Mouse (Mus musculus) kidney, postnatal 10 days (tissue): ENCODE measurements at regions not wholly inside any gene's neighbourhood (a gene's known extent, or its start where the extent isn't known, plus 50 kb on each side); places are given as distances from the start of the nearest gene placed in this dataset.
A peak's percentile ranks its signal among the peaks of the same experiment; 100 is the strongest.

Source experiments
- DNase-seq: peaks from one replicate; pipeline ENCODE4 v3.0.0; 2021; ENCODE audit warnings: mixed read lengths

DNA sequence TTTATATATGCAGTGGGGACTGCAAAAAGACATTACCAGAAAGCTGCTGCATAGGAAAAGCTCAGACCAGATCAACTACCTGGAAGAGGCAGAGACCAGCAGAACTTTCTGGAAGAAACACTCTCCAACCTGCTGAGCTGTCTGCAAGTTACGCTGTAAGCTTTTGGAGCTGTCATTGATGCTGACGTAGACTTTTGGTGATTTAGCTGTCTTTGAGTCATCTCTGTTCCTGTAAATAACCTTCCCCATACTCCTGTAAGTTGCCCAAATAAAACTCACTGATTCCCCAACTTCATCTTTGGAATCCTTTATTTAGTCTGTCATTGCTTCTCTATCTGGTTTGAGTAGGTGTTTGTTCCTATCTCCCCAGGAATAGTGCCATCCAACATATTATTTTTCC is 218.5 kb upstream of the Gbe1 start:
- no peak for DNase-seq

GRCm38 (mm10) chr16:70103791-70104378 is 209.9 kb upstream of the Gbe1 start:
- DNase-seq: peak; percentile 41

GRCm38 (mm10) chr16:70141466-70141865 is 172.3 kb upstream of the Gbe1 start:
- no peak for DNase-seq

- no peak for DNase-seq
Measured at GRCm38 (mm10) chr16:70147673-70148359, 165.9 kb upstream of the Gbe1 start.

DNA sequence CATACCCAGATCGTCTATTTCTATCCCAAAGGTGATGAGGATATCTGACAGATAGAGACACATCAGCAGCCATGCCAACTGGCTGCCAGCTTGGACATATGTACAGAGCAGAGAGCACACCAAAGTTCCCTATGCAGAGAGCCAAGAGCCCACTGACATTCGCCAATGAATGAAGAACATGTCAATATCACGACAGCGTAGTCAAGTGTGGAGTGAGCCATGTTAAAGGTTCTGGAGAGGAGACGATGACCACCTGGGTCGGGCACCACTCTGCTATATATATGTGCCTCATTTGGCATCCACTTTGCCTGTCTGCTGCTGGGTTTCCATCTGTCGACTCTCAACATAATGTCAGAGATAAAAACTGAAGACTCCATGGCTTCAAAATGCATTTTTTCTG is 159.2 kb upstream of the Gbe1 start:
- no peak for DNase-seq

DNA sequence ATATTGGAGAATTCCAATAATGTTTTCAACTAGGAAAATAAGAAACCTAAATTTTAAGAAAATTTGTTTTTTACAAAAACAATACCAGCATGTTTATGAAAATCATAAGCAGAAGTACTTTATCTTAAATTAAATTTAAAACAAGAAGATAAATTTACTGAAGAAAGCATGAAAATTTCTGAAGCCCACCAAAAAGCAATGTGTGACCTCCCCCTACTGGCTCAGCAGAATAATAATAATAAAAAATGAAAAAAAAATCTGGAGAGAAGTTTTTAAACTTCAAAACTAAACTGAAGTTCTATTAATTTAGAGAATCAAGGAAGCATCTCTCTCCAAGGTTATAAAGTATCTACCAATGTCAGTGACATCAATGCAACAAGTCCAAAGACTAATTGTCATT is 153.2 kb upstream of the Gbe1 start:
- no peak for DNase-seq

- DNase-seq: no peak
Measured at GRCm38 (mm10) chr16:70175140-70175539, 138.6 kb upstream of the Gbe1 start.

- DNase-seq: no peak
Measured at GRCm38 (mm10) chr16:70178975-70179374, 134.8 kb upstream of the Gbe1 start.

DNA sequence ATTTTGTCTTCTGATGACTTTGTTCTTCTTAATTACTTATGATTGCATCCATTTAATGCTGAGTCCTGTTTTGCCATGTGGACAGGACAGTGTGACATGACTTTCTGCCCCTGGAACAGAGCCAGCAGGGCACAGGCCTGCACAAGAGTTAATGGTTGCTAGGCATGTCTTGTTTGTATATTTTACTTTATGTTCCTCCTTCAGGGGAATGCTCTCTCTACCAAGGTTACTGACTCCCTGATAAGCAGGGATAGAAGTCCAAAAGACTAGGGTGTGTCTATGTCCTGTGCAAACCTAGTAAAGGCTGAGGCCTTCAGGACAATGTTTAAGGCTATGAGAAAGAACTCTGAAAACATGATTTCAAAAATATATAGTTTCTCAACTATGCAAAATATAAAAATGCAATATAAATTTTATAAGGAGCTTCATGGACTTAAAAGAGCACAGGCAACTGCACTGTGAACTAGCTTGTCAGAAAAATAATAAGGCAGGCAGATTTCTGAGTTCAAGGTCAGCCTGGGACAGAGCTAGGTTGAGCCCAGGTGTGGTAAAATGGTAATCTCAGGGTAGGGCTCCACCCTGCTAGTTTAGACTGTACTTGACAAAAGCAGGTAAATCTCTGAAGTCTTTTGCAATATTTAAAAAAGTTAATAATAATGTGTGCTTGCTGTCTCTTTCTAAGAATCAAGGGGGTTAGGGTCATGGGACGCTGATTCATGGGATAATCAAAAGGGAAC is 99.7 kb upstream of the Gbe1 start:
- DNase-seq: peak; percentile 12

DNA sequence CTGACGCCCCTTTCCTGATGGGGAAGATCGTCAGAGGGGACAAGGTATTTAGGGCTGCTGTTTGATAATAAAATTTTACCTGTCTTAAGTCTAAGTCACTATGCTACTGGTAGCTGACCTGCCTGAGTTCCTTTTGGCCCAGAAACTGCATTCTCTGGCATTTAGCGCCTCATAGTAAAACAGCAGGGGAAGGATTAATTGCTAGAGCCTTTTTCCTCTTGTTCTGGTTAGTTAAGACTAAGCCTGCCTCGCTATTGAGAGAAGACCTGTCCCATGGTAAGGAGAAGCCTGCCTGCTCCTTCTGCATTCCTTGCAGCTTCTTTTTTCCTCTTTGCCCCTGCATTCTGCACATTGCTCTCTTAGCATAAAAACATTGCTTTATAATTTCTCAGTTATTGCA is 98.9 kb upstream of the Gbe1 start:
- DNase-seq: no peak

GRCm38 (mm10) chr16:70227601-70228226 is 86.0 kb upstream of the Gbe1 start:
- DNase-seq: peak; percentile 55

GRCm38 (mm10) chr16:70232706-70233105 is 81.0 kb upstream of the Gbe1 start:
- DNase-seq: no peak

- no peak for DNase-seq
Measured at GRCm38 (mm10) chr16:70235189-70235588, 78.6 kb upstream of the Gbe1 start.

DNA sequence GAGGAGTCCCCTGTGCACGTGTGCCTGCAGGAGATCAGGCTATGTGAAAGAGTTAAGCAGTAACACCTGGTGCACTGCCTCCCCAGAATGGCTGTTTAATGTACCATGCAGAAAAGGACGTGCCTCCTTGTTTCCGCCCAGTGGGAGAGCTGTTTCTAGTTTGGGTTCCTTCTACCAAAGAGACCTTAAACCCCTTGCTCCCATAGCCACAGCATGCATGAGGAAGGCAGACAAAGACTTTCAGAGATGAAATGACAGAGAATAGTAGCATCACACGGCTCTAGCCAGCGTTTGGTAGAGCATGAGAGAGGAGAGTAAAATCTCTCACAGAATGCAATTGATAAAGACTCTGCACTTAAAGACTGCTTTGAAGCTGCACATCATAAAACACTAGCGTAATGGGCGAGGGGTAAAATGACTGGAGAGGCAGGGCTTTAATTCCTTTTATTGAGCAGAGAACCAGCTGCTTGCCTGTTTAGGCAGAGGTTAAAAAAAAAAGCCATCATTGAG is 74.3 kb upstream of the Gbe1 start:
- peak; percentile 7 for DNase-seq

GRCm38 (mm10) chr16:70244205-70244756 is 69.5 kb upstream of the Gbe1 start:
- DNase-seq: no peak

DNA sequence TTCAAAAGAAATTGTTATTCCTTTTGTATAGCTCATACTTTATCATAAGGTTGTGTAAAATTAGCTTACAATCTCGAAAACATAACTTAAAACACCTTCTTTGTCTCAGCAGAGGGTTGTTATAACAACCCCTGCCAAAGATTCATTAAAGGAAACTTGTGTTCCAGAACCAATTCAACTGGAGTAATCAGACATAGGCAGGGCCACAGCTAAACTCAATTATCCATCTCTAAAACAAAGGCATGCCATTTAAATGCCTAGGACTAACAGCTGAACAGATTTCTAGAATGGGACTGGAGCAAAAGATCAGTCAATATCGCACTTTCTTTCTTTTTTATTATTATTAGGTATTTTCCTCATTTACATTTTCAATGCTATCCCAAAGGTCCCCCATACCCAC is 68.8 kb upstream of the Gbe1 start:
- no peak for DNase-seq

GRCm38 (mm10) chr16:70259364-70259763 is 54.4 kb upstream of the Gbe1 start:
- DNase-seq: no peak

GRCm38 (mm10) chr16:70260151-70260550 is 53.6 kb upstream of the Gbe1 start:
- no peak for DNase-seq
